Mouse (Mus musculus): ENCODE data around the gene Mycbpap. TPM values are rescaled to one million over a fixed set of nuclear protein-coding genes. Genes with fewer than 3 reads are reported as not detected.

Mycbpap gene
- polyA plus RNA-seq (2017; shearing (Covaris generic)): not detected

DNA sequence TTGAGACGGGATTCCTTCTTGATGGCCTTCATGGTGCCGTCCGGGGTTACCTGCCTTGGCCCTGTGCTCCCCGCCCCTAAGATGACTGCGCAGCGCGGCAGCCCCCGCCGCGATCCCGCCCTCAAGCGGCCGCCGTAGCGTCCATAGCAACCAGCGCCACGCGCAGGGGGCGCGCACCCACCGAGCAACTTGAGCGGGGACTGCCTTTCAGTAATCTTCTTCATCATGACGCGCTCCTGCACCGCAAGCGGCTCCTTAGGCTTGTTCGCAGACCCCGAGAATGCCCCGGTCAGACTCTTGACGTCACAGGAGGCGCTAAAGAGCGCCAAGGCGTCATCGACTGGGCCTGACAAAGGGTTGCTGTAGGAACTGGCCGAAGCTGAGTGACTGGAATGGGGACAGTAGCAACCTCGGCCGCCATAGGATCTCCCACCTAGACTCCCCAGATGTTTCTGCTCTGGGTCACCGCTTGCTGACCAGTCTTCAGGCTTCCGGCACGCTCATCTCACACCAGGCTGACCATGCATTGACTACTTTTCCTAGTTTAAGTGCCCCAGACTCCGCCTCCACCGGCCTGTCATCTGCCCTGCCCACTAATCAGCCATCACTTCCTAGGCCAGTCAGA lies at the start of gene Mycbpap:
Mycbpap (minus strand) TSS at position 524 of the 625 bp plus-strand sequence.

DNA sequence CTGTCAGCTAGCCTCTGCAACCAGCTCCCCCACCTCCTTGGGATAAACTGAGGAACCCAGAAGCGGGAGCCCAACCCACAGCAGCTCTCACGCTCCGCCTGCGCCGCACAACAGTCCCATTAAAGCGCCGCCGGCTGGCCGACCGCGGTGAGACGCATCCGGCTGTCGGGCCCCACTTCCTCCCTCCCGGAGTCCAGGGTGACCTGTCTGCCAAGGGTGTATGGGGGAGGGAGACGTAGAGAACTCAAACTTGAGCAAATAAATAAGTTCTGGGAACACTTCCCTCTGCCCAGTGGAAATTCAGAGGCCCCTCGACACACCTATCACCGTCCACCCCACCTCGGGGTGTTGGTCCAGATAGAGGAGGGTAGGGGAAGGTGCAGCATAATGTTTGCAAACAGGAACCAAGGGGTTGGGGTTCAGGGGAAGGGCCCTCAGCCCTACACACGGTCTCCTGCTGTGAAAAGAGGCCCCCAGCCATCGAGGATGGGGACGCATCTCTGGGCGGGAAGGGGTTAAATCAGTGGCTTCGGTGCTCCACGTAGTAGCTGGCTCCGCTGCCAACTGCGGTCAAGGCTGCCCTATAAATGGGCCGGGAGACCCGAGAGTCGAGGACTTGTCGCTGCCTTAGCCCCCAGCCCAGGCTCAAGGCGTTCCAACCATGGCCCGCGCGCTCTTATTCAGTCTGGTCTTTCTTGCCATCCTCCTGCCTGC lies 43.1 kb upstream of the Mycbpap start, which contains the start of gene Chad:
Chad (plus strand) TSS at position 611 of the 714 bp plus-strand sequence.

DNA sequence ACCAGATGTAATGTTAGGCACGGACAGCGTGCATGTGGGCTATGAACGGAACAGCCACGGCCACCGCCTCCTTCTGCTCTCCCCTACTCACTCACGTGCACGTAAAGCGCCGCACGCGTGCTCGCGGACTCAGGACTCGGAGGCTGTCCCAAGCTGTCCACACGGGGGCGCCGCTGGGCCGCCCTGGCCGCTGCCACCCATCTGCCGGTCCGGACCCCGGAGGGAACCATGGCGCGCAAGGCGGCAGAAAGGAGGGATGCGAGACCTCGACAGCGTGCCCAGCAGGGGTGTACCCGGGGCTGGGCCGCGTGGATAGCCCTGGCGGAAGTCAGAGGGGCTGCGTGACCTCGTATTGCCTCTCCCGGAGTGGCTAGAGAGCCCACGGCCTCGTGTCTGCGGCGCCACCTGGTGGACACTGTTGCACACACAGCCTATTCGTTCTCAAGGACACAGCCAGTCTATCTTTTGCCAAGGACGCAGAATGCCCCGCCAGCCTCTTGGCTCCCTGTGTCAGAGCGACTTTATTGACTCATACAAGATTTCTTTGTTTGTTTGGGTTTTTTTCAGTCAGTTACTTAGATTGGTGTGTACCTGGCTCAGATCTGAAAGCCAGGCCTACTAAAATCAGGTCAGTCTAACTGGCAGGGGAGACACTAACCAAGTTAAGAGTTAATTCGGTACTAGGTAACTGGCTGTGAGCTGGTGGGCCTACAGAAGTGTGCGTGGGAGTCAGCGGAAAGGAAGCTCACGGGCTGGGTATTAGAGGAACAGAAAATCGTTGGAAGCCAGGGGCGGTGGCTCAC lies 27.5 kb upstream of the Mycbpap start, which contains the start of gene Rsad1:
Rsad1 (minus strand) TSS at position 368 of the 803 bp plus-strand sequence.

DNA sequence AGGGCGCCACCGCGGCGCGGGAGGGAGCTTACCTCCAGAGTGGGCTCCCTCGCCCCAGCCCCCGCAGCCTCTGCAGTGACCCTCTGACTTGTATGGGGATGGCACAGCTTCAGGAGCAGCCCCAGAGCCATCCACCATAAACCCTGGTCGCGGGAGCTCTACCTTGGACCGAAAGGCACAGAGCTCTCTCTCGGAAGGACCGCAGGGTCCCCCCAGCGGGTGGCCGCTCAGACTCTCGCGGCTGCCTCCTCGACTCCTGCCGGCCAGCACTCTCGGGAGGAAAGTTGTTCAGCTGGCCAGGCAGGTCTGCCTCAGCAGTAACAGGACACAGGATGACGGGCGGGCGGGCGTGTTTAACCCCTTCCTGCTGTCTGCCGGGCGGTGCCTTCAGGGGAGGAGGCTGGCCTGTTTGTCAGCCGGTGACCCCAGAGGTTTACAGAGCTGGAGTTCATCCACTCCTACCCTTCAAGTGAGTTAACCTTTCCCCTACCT lies 21.8 kb downstream of the Mycbpap start, which contains the start of gene Epn3:
Epn3 (minus strand) TSS at position 314 of the 492 bp plus-strand sequence.

DNA sequence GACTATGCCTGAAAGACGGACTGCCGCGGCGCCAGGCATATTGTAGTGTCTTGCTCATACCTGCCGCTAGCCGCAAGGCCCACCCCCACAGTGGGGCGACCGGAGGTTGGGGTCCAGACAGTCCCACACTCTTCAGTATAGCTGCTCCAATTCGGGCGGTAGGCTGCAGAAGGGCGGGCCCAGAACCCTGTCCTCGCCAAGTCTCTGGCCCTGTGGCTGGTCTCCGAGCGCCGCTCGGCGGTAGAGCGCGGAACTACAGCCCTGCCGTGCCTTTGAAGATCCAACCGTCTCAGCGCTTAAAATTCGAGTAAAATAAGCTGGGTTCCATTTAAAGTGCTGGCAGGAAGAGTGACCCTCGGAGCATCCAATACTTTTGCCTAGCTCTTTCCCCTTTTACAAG lies 35.5 kb downstream of the Mycbpap start, which contains the start of gene Spata20:
Spata20 (minus strand) TSS at position 179 of the 400 bp plus-strand sequence.

DNA sequence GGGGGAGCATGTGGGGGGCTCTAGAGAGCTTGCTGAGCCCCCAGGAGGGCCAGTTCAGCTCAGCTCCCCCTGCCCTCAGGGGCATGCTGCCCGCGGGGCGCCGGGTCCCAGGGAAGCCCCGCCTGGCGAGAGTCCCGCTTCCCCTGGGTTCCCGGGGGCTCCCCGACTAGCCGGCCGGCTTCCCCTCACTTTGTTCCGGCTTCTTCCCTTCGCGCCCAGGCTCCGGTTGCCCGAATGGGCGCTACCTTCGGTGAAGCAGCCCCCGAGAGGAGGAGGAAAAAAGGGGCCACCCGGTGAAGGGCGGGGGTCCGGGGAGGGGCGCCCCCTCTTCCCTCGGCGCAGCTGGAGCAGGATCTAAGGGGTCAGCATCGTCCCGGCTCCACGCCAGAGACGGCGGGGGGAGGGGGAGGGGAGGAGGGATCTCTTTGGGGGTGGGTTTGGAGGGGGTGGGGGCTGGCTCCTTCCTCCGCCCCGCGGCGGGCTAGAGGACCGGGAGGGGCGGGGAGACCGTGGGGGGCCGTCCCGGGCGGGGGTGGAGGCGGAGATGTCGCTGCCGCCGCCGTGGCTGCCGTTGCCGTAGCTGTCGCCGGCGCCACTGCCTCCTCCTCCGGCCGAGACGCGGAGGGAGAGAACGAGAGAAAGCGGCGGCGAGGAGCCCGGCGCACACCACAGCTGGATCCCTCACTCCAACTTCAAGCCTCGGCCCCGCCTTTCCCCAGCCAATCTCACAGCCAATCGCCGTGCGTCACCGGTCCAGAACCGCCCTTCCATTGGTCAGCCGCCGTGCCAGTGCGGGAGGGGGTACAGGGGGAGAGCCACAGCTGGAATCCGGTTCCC lies 47.6 kb downstream of the Mycbpap start, which contains the start of gene Cacna1g:
Cacna1g (minus strand) TSS at position 492 of the 837 bp plus-strand sequence.

Other genes with a start within 250 kb of the Mycbpap start
- not detected for gene Gm21885, start 239.9 kb downstream of the Mycbpap start, polyA plus RNA-seq (2017; shearing (Covaris generic))
- 72.0 TPM for gene Luc7l3, start 199.8 kb downstream of the Mycbpap start, polyA plus RNA-seq (2017; shearing (Covaris generic))
- 44.6 TPM for gene Ankrd40, start 193.7 kb downstream of the Mycbpap start, polyA plus RNA-seq (2017; shearing (Covaris generic))
- 2.1 TPM for gene Abcc3, start 128.7 kb downstream of the Mycbpap start, polyA plus RNA-seq (2017; shearing (Covaris generic))
- gene Cacna1g, start 47.5 kb downstream of the Mycbpap start, polyA plus RNA-seq (2017; shearing (Covaris generic)): 0.07 TPM
- gene Spata20, start 35.6 kb downstream of the Mycbpap start, polyA plus RNA-seq (2017; shearing (Covaris generic)): not detected
- not detected for gene Epn3, start 21.8 kb downstream of the Mycbpap start, polyA plus RNA-seq (2017; shearing (Covaris generic))
- 1.4 TPM for gene Rsad1, start 27.5 kb upstream of the Mycbpap start, polyA plus RNA-seq (2017; shearing (Covaris generic))
- 0.30 TPM for gene Chad, start 43.3 kb upstream of the Mycbpap start, polyA plus RNA-seq (2017; shearing (Covaris generic))
- gene Acsf2, start 80.1 kb upstream of the Mycbpap start, polyA plus RNA-seq (2017; shearing (Covaris generic)): 8.7 TPM
- 89.6 TPM for gene Lrrc59, start 108.0 kb upstream of the Mycbpap start, polyA plus RNA-seq (2017; shearing (Covaris generic))
- gene Mrpl27, start 132.0 kb upstream of the Mycbpap start, polyA plus RNA-seq (2017; shearing (Covaris generic)): 34.1 TPM
- gene Eme1, start 132.2 kb upstream of the Mycbpap start, polyA plus RNA-seq (2017; shearing (Covaris generic)): 0.82 TPM
- 50.4 TPM for gene Xylt2, start 155.8 kb upstream of the Mycbpap start, polyA plus RNA-seq (2017; shearing (Covaris generic))
- gene Gm11541, start 182.8 kb upstream of the Mycbpap start, polyA plus RNA-seq (2017; shearing (Covaris generic)): not detected
- gene Cdc34b, start 220.0 kb upstream of the Mycbpap start, polyA plus RNA-seq (2017; shearing (Covaris generic)): not detected